Mouse (Mus musculus) layer of hippocampus, adult 11-12 months (tissue): ENCODE data around the gene Ppp1r14a.

ENCODE experiments used
- DNase-seq: peaks from one replicate; pipeline ENCODE4 v3.0.0; 2022; ENCODE audit warnings: low spot score

The Ppp1r14a gene

DNA sequence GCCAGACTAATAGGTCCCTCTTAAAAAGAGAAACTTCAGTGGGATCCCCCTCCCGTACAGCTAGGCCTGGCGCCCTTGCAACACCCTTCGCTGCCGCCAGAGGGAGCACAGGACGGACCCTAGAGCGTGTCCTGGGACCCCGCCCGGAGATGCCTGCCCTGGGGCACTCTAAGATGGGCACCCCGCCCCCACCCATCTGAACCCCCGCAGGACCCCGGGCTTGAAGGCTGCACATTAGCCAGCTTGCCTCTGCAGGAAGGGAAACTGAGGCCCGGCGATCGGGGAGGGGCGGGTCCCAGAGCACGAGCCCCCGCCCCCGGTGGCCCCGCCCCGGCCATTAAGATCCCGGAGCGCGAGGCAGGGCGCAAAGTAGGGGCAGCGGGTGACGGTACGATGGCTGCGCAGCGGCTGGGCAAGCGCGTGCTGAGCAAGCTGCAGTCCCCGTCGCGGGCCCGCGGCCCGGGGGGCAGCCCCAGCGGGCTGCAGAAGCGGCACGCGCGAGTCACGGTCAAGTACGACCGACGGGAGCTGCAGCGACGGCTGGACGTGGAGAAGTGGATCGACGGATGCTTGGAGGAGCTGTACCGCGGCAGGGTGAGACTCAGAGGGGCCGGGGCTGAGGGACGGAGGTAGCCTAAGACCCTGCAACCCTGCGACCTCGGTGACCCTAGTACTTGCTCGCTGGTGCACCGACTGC, at the start of gene Ppp1r14a:
Gene Ppp1r14a (plus strand): TSS at position 367 of the 697 bp plus-strand sequence.
- peak; percentile 66 for DNase-seq

DNA sequence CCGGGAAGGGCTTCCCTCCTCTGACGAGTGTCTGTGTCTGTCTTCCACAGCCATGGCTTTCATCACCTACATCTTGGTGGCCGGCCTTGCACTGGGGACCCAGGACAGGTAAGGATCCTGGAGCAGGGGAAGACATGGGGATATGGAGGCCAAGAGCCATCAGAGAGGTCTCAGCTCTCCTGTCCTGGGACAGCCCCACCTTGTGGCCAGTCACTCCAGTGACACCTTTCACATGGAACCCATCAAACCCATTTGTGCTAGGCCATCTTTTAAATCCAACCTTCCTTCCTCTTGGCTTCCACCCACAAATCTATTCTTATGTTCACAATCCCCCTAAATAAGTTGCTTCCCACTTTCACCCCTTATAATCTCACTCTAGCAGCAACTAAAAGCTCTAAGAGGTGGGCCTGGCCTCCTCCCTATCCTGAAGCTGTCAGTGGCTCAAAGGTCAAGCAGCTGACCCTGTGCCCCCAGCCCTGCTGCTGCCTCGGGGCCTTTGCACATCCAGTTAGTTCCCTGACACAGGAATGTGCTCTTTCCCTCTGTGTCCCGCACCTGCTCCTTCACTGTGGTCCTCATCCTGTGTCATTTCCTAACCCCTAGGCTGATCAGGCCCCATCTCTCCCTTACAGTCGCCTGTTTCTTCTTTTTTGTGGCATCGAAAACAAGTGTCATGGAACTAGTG, 44.2 kb upstream of the Ppp1r14a start:
- no peak for DNase-seq

DNA sequence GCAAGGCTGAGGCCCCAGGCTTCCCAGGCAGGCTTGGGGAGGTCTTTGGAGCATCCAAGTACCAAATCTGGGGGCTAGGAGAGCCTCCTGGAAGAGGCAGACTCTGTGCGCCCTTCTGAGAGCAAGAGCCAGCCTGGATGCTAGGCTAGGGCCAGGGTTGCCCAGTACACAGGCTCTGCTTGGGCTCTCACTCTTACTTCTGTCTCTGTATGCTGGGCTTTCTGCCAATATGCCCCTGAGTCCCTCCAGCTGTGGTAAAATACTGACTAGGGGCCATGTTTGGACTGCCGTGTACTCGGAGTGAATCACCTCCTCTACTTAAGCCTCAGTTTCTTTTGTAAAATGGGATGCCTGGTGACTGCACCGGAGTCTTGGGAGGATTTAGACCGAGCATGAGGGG, 43.1 kb upstream of the Ppp1r14a start:
- no peak for DNase-seq

DNA sequence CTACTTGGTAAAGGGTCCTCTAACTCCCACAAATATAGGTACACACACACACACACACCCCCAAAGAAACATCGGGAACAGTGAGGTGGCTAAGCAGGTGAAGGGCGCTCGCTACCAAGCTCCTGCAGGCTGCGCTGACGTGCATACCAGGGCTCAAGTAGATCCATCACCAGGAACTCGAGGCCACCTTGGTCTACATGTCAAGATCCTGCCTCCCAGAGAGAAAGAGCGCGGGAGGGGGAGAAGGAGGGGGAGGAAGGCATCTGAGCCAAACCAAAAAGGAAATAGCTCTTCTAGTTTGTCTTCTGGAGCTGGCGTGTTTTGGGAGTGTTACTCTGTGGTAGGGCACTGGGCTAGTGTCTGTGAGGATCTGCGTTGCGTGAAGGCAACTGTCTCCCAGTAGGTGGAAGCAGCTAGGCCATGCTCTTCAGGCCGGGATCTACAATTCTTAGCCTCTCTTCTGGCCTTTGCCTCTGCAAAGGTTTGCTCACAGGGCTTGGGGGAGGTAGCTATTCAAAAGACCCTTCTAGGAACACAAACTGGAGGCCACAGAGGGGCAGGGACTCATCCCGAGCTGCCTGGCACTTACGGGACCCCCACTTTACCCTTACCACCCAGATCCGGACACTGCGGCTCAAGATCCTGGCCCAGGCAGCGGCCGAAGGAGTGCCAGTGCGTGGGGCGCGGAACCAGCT, 42.3 kb upstream of the Ppp1r14a start:
- DNase-seq, result no peak

DNA sequence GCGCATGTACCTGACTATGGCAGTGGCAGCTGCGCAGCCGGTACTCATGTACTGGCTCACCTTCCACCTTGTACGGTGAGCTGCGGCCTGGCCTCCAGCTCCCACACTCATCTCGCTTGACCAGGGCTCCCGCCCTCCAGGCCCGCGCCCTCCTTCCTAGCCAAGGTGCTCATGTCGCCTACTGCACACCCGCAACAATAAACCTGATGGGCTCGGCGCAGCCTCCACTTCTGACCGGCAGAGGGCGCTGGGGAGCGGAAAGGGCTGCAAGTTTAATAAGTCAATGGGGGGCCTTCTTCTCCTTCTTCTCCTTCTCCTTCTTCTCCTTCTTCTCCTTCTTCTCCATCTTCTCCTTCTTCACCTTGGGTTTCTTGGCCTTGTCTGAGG, 41.8 kb upstream of the Ppp1r14a start:
- DNase-seq, result peak; percentile 81

DNA sequence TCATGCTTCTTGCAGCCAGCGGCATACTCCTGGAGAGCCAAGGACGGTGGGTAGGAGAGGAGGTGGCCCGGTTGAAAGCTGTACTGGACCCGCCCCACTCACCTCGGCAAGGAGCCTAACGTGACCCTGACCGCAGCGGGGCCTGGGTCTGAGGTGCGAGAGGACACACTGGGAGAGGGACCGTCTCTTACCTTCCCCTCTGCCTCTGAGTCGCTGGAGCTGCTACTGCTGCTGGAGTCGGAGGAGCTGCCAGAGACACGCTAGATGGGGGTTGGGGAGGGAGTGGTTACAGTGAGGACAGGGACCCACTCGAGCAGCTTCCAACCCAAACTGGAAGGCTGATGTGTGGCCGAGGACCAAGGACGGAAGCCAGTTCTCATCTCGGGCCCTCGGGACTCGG, 41.4 kb upstream of the Ppp1r14a start:
- no peak for DNase-seq

DNA sequence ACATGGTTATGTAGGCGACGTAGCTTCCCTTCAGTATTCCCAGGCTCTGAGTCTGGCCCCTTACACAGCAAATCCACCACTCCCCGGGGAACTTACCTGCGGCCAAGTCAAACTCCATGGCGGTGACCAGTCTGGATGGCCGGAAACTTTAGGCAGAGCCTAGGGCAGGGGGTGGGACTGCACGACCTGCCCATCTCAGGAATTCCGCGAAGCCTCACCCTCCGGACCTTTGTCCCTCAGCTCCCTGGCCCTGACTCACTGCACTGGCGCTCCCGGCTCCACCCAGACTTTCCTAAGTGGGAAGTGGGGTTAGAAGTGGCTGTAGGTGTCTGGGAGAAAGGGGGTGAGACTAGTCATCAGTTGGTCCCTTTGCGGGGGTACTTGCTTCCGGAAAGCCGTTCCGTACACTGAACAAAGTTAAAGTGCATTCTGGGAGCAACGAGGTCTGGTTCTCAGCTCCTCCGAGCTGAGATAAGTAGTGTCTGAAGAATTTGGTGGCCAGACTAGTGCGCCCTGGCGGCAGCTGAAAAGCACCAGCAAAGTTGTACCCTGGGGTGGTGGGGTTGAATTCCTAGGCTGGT, 40.8 kb upstream of the Ppp1r14a start, which contains the start of gene 2200002D01Rik:
Gene 2200002D01Rik (minus strand): TSS at position 206 of the 581 bp plus-strand sequence.
- no peak for DNase-seq

DNA sequence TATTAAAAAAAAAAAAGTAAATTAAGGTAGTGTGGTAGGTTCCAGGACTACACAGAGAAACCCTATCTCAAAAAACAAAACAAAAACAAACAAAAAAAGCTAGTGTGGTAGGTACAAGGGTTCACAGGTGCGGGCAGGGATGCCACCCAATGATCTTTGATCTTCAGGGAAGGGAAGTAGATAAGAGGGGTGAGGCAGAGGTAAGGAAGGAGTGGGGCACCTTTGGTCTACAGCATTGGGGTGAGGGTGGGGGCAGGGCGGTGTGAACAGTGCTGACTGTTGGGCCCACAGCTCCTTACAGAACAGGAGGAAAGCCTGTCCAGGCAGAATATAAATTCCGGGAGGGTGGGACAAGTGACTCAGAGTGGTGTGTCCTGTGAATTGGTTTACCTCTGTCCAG, 37.9 kb upstream of the Ppp1r14a start:
- no peak for DNase-seq

DNA sequence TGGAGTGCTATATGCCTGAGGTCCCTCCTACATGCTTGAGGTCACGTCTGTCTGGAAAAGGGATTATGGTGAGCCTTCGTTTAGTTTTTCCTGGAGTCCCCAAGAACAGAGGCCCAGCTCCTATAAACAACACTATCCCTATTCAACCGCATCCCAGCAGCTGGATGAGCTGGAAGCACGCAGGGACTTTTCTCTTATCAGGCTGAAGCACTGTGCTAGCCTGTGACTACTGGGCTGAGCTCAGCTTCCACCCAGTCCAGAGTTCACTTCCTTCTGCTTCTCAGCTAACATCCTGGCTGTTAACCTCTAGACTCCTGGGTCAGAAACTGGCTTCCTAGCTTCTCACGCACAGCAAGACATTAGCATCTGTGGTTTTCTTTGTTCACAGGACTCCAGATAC, 35.3 kb upstream of the Ppp1r14a start:
- no peak for DNase-seq

DNA sequence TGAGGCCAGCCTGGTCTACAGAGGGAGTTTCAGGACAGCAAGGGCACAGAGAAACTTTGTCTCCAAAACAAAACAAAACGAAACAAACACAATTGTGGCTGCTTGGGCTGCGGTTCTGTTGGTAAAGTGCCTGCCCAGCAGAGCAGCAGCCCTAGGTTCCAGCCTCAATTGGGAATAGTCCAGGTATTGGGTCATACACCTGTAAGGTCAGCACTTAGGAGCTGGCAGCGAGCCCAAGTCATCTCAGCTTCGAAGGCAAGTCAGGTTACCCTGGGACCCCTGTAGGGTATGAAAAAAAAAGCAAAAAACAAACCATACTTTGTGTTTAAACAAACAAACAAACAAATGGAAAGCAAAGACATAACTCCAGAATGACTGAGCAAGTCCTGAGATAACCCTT, 33.2 kb upstream of the Ppp1r14a start:
- no peak for DNase-seq

DNA sequence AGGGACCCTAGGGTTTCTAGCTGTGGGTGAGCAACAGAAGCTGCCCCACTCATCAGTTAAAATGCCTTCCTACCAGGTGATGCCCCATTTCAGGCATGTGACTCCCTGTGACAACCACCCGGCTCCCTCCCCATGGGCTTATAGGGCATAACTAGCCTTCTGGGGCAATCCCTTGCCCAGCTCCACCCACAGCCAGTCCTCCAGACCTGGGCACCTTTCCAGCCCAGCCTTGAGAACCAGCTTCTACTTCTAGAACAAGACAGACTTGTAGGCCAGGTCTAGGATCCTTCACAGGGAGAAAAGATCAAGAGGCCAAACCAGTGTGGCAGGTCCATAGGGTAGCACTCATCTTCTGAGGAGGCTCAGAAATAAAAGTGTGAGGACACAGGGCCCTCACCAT, 31.7 kb upstream of the Ppp1r14a start:
- DNase-seq, result no peak

DNA sequence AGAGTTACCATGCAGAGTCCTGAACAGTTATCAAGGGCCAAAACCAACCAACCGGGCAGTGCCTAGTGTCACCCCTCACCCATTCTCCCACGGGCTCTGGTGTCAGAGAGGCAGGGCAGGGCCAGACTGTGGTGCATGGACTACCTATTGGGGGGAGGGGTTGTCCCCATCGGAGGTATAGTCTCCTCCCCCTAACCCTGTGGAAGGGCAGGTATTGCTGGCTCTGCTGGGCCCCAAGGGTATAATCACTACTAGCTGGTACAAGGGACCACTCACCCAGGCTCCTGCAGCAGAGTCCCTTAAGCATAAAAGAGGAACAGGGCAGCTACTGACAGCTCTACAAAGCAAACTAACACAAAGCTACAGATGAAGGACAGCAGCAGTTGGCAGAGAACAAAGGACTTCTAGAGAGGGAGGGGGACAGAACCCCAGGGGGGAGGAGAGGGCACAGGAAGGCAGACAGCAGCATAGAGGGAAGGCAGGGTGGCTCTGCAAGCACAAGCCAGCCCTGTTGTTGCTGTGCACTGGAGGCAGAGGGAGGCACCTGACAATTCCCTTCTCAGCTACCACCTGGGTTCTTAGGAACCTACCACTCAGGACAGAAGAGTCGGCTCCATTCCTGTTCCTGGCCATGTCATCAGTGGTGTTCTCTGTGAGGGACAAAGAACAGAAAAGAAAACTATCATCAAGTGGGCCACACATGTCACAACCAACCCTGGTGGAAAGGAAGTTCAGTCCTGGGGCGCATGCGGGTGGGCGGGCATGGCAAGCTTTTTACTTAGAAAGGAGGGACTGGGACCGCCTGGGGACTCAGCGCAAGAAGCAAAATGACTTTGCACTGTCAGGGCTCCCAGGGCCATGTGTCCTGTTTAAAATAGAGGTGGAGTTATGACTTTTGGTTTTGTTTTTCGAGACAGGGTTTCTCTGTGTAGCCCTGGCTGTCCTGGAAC, 29.1 kb upstream of the Ppp1r14a start:
- no peak for DNase-seq

DNA sequence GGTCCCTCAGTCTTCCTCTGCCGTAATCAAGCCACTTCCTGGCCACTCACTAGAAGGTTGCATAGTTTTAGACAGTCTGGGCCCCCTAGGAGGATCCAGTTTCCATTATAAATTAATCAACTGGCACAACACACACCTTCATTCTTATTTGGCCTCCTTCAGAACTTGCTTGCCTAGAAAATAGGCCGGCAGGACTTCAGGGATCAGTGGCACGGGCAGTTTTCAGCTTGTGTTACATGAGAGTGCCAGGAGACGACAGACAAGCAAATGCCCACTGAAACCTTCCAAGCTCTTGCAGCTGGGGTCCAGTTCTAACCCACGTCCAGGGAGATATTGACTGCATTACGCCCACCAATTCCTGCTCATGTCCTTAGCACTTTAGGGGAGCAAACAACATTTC, 27.0 kb upstream of the Ppp1r14a start:
- no peak for DNase-seq

DNA sequence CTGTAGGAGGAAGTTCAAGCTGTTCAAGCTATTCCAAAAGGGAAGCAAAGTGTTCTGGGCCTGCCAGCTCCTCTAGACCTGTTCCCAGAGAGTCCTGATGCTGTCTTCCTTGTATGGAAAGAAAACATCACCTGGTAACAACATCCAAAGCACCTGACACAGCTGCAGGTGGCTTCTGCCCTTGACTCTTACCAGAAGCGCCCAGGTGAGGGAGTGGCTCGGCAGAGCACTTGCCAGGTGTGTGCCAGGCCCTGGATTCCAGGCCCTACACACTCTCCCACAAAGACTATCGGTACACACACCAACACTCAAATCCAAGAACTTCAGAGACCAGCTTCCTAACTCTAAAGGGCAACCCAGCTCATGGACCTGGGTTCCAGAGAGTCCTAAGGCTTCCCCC, 25.3 kb upstream of the Ppp1r14a start:
- no peak for DNase-seq

DNA sequence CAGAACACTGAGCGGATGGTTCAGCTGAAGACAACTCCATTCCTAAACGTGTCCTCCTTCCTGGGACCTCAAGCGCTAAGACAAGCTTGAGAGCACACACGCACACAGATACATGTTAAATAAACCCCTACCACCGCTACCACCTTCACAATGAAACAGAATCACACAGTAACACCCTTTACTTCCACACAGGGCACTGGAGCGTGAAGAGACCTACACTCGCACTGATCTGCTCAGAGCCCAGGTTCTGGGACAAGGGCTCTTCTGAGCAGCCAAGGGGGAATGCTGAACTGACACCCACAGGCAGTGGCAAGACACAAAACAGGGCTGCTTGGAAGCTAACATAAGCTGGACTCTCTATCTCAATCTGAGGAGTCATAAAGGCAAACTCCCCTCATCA, 23.5 kb upstream of the Ppp1r14a start:
- no peak for DNase-seq

DNA sequence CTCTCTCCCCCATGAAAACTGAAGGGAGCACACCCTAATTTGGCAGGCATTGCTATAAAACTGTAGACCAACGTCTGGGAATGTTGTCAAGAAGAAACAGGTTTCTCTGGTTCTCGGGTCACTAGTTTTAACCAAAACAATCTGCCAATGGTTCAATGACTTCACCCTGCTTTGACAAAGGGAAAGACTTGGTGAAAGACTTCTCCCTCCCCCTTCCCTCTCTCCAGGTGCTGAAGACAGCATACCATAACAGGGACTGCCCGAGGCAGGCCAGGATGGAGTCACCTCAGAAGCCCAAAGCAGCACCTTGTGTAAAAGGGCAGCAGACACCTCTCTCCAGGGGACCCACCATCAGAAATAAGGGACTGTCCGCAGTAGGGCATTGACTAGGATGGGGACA, 22.2 kb upstream of the Ppp1r14a start:
- no peak for DNase-seq

DNA sequence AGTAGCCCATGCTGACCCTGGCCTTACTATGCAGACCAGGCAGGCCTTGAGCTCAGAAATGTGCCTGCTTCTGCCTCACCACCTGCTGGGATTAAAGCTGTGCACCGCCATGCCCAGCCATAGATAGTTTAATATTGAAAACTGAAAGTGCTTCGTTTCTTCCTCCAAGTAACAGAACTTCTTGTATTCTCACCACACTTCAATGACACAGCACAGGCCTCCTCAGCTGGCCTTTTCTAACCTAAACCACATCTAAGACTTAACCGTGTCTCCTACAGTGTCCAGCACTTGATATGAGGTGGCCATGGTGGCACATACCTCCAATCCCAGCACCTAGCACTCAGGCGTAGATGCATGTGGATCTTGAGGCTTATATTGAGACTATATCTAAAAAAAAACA, 18.7 kb upstream of the Ppp1r14a start:
- no peak for DNase-seq

DNA sequence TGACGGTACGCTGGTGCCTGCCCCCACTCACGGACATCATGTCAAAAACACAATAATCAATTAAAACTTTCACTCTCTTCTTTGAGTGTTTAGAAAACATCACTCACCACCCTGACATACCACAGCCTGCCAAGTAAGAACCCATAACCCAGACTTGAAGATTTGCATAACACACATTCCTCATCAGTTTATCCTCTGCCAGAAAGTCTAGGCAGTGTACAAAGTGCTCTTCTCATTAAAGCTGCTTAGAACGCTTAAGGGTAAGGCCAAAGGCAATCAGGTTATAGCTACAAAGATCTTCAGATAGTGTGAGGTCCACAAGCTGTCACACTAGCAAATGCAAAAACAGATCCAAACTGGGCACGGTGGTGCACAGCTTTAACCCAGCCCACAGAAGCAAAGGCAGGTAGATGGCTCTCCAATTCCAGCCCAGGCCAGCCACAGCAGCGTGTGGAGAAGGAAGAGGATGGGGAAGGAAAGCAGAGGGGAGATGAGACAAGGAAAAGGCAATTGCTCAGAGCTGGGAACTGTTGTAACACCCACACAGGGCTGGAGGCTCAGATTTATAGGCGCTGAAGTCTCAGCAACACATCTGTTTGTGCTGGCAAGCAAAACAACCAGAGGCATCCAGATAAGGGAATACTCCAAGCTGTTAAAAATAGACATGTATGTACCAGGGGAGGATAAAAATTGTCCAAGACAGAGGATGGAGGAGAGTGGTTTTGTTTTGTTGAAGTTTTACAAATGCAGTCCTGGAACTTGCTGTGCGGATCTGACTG, 17.2 kb upstream of the Ppp1r14a start:
- no peak for DNase-seq

DNA sequence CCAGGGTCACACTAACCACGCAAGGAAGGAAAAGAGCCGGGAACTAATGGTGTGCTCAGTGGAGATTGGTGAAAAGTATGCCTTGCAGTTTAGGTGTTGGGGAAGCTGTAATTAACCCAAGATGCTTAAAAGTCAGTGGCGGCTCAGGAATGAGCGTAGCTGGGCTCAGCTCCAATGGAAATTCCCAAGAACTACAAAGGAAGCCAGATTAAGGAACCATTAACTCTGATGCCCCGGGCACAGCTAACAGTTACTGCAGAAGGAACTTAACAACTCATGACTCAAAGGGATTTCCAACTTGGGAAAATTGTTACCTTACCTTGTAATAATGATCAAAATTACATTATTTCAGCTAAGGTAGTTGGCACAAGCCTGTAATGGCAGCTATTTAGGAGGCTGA, 12.4 kb upstream of the Ppp1r14a start:
- DNase-seq, result no peak

DNA sequence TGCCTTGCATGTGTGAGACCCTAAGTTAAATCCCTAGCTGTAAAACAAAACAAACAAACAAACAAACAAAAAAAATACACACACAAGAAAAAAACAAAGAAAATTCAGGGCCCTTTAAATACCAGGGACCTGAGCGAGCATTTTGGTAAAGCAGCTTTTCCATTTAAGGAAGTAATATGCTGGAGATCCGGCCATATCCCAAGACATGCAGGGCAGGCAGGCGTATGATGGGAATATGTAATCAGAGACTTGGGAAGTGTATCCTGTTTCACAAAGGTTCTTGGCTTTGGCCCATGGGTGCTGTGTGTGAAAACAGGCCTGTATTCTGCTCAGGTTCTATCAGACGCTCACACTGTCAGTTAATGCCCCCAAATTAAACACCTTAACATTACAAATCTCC, 11.6 kb upstream of the Ppp1r14a start:
- DNase-seq, result no peak

DNA sequence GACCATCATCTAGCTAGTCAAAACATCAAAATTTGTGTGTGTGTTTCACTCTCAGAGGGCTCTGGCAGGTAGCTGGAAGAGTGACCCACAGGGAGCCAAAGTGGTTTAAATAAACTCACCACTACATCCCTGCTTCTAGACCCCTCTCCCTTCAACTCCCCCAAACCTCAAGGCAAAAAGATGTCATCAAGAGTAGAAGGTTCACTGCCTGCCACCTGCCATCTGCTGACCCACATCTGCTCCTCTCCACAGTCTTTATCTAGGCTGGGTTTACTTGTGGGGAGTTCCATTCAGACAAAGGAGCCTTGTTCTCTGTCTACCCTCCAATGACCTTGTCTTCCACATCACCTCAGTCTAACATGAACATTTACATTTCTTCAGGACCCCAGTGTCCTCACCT, 9.8 kb upstream of the Ppp1r14a start:
- DNase-seq, result no peak
